Mouse (Mus musculus): ENCODE measurements around the gene 1300017J02Rik.

DNA sequence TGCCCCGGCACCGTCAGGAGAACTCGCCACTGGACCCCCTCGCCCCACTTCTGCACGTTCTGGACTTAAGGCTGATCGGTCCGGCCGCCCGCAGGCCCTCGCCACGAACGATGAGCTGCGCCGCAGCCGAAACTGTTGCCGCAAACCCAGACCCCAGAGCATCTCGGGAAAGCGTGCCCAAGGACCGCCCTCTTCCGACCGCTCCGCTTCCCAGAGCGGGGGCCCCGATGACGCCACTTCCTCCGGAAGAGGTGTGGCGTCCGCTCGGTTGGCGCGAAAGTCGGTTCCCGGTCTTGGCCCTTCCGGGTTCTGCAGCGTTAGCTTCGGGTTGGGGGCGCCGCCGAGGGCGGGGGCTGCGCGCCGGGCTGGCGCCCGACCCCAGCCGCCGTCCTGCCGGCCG, at the start of gene 1300017J02Rik, which contains the start of gene Topbp1:
- TF ChIP-seq CTCF (IDR thresholded peaks at IDR 0.05), result no peak
- no peak for TF ChIP-seq EP300 (IDR thresholded peaks at IDR 0.05; ENCODE audit: insufficient read depth, low read depth, low read length)
